Mouse (Mus musculus): ENCODE data around the gene Ccl22. TPM values are rescaled to one million over a fixed set of nuclear protein-coding genes. Genes with fewer than 3 reads are reported as not detected.

Ccl22 gene
- total RNA-seq, 4 experiments from 2014 or later = not detected

- DNase-seq (ENCODE audit: low spot score) = no peak
Measured at GRCm38 (mm10) chr8:94734735-94735350, 10.5 kb upstream of the Ccl22 start.

DNA sequence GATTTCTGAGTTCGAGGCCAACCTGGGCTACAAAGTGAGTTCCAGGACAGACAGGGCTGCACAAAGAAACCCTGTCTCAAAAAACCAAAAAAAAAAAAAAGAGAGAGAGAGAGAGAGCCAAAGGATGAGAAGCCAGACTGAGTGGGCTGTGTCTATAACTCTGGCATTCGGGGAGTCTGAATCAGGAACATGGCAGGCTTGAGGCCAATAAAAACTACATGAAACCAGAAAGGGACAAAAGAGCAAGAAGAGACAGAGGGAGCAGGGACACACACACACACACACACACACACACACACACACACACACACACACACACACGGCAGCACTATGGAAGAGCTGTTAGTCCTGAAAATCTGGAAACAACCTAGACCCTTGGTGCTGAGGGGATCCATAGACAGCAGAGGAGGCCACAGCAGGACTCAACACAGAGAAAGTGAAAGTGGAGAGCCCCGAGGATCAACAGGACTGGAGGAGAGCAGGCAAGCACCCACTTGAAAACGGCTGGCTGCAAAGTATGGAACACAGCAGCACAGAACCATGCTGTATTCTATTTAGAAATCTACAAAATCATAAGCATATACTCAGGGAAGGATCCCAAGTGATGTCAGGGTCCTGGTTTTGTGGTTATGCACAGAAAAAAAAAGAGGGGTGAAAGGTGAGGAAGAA is 9.8 kb upstream of the Ccl22 start:
- peak; percentile 29 for DNase-seq (ENCODE audit: low spot score)

GRCm38 (mm10) chr8:94739829-94740228 is 5.6 kb upstream of the Ccl22 start:
- DNase-seq (ENCODE audit: low spot score) = no peak

- no peak for DNase-seq (ENCODE audit: low spot score)
Measured at GRCm38 (mm10) chr8:94740591-94740990, 4.8 kb upstream of the Ccl22 start.

DNA sequence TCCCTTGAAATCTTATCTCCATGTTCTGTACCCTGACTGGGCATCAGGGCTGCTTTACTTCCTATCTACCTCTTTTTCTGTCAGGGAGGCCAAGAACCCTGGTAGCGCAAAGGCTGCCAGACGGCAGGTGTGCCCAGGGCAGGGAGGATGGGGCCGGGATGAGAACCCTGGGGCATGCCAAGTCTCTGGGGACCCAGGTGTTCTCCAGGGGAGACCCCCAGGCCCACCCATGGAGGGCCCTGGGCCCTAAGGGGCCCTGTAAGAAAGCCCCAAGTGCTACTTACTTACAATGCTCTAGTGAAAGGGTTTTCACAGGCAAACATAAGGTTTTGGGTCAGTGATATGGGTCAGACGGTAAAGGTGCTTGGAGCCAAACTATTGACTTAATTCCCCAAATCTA is 3.7 kb upstream of the Ccl22 start:
- DNase-seq (ENCODE audit: low spot score) = no peak

- DNase-seq (ENCODE audit: low spot score) = no peak
Measured at GRCm38 (mm10) chr8:94744484-94744883, 906 bp upstream of the Ccl22 start.

DNA sequence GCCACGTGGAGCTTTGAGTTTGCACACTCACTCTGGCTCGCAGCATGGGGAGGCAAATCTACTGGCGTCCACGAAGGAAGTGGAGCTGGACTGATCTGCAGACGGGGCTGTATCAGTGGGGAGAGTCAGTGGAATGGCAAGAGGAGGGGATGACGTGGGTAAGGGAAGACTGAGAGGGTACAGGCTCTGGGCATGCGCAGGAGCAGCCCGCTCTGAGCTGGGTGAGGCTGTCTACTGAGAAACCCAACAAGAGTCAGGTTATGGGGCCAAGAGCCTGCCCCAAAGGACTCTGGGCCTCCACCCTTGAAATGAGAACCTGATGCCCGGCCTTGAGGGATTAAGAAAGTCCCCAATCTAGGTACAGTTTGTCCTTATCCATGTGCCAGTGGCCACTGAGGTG is 418 bp upstream of the Ccl22 start:
- DNase-seq (ENCODE audit: low spot score) = no peak

DNA sequence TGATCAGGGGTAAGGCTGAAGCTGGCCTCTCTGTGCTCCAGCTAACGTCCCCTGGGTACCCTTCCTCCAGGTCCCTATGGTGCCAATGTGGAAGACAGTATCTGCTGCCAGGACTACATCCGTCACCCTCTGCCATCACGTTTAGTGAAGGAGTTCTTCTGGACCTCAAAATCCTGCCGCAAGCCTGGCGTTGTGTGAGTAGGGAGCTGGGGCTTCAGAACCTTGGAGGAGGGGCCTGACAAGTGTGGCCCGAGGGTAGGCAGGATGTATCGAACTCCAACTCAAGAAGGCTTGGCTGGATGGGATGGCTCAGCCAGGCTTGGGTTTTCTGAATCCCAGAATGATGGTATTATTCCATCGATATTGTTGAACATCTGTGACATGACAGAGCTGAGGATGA is 1.4 kb downstream of the Ccl22 start:
- no peak for DNase-seq (ENCODE audit: low spot score)

- no peak for DNase-seq (ENCODE audit: low spot score)
Measured at GRCm38 (mm10) chr8:94748363-94748762, 3.0 kb downstream of the Ccl22 start.

GRCm38 (mm10) chr8:94749942-94750341 is 4.6 kb downstream of the Ccl22 start:
- no peak for DNase-seq (ENCODE audit: low spot score)

DNA sequence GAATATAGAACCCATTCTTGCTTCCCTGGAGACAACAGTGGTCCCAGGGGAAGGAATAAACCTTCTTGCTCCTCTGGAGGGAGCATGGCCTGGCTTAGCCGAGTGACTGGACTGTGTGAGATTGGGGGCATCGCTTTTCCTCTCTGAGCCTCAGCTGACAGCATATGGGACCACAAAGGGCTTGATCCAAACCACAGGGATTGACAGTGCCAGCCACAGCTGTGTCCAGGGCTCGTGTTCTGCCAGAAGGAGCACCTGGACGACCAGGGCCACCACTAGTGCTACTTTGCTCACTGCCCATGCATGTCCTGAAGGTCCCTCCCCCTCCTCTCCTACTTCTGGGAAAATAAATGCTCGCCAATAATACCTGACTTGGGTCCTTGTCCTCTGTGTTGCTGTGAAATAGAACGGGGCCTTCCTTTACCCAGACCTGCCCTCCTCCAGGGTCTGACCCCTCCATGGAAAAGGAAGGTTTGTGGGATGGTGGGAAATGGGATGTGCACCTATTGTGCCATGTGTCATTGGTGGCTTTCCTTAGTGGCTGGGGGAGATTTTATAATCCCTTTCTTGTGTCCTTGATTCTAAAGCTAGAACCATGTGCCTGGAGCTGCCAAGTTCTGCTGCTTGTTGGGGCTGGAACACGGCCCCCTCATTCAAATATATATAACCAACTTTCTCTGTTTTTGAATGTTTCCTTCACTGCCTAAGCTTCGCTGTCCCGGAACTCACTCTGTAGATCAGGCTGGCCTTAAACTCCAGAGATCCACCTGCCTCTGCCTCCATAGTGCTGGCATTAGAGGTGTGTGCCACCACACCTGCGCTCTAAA is 5.8 kb downstream of the Ccl22 start:
- DNase-seq (ENCODE audit: low spot score) = no peak

- no peak for DNase-seq (ENCODE audit: low spot score)
Measured at GRCm38 (mm10) chr8:94754006-94754405, 8.6 kb downstream of the Ccl22 start.

DNA sequence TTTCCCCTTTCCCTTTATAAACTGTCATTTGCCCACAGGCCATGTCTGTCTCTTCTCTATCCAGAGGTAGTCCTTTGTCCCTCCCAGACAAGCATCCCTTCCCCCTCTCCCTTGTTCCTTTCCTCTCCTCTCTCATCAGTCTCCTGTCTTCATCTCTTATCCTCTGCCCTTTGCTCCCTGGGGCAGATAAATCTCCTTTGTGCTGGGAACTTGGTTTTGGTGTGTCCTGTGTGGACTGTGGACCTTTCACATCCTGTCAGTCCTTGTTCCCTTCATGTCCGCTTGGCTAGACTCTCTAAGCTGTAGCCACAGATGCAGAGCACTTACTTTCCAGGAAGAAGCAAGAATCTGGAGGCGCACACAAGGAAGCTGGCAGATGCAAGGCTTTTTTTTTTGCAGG is 9.1 kb downstream of the Ccl22 start:
- no peak for DNase-seq (ENCODE audit: low spot score)

GRCm38 (mm10) chr8:94767035-94767434 is 21.6 kb downstream of the Ccl22 start:
- DNase-seq (ENCODE audit: low spot score) = no peak

DNA sequence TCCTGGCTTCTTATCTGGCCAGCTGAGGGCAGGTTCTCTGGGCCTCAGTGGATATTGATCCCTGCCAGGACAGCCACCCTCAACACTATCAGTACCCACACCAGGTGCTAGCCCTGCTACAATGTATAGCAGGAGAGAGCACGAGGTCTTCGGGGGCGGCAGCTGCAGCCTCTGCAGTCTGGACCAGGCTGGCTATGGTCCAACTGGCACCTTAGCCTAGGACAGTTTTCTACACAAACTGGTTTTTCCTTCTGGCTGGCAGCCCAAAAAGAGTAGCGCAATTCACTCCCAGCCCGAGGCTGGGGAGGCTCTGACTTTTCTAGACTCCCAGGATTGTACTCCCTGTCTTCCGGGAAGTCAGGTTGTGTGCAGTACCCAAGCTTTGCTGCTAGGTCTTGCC is 25.6 kb downstream of the Ccl22 start:
- DNase-seq (ENCODE audit: low spot score) = no peak

DNA sequence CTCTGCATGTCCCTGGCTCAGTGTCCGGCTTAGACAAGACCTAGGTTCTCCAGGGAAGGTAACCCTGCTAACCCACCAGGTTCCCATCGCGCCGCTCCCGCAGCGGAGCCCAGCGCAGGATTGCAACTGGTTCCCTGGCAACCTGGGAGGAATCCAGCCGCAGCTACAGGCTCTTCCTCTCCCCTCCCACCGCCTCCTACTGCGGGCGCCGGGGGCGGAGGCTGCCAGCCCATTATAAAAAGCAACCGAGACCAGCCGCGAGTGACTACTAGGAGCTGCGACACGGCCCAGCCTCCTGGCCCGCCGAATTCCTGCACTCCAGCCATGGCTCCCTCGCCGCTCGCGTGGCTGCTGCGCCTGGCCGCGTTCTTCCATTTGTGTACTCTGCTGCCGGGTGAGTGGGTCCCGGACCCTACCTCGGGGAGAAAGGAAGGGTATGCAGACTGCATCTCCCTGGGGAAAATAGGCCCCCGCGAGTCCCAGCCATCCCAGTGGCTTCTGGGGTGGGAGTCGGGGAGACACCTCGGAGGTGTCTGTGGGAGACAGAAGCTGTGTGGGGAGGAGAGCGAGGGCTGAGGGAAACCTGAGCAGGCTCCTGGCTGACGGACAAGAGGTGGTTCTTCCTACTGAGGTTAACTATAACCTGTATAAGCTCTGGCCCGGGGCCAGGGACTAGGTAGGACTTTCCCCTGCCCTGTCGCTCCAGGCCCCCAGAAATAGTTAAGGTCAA is 26.7 kb downstream of the Ccl22 start, which contains the start of gene Cx3cl1:
Gene Cx3cl1 (plus strand): TSS at position 69 of the 730 bp plus-strand sequence.
- DNase-seq (ENCODE audit: low spot score) = peak; percentile 88

DNA sequence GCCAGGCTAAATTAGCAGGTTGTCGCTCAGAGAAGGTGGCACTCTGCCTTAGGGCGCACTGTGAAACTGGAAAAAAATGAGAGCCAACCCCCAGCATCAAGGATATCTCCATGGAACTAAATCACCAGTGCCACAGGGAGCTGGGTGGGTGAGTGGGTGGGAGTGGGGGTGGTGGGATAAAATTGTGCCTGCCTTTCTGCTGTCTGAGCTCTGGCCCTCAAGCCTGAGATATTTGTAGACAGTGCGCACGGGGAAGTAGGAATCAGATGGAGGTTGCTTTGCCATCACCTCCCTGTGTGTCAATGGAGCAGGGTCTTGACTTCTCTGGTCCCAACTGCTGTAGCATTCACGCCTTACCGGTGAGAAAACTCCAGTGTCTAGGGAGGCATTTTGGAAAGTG is 27.7 kb downstream of the Ccl22 start:
- DNase-seq (ENCODE audit: low spot score) = no peak

- no peak for DNase-seq (ENCODE audit: low spot score)
Measured at GRCm38 (mm10) chr8:94773700-94774171, 28.3 kb downstream of the Ccl22 start.

- no peak for DNase-seq (ENCODE audit: low spot score)
Measured at GRCm38 (mm10) chr8:94774601-94775000, 29.2 kb downstream of the Ccl22 start.

DNA sequence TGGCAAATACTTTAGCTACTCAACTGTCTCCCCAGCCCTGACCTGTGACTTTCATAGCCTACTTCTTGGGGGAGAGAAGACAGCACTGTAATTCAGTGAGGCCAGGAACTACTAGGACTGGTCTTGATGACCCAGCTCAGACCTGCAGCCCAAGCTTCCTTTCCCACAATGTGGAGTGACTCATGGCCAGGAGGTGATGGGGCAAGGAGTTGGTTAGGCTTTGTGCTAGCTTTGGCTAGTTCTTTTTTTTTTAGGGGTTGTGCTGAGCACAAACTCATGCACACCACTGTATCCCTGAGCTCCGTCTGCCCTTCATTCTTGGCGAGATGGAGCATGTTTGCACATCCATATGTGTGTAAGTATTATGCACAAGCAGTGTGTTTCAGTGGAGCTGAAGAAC is 31.0 kb downstream of the Ccl22 start:
- DNase-seq (ENCODE audit: low spot score) = no peak

GRCm38 (mm10) chr8:94778036-94778435 is 32.6 kb downstream of the Ccl22 start:
- DNase-seq (ENCODE audit: low spot score) = no peak

GRCm38 (mm10) chr8:94778473-94778872 is 33.1 kb downstream of the Ccl22 start:
- peak; percentile 67 for DNase-seq (ENCODE audit: low spot score)

All from heart, adult 8-10 months (tissue).